Mouse (Mus musculus): Measurements from ENCODE around the gene Tpr.

The Tpr gene

DNA sequence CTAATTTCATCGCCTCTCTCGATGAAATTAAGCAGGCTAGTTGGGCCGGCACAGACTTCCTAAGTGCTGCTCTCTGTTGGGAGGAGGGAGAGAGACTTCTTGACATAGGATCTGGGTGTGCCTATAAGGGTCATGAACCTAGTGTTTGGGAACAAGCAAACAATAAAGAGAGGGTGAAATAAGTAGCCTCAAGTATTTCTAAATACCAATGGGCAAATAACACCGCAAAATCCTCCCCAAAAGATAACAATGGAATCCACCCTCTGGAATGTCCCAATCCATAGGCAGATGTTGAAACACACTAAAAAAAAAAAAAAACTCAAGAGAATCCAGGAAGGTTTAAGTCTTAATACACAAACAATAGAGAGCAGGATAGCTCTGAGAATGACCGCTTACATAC lies 70.4 kb downstream of the Tpr start:
- DNase-seq, result peak; percentile 21

DNA sequence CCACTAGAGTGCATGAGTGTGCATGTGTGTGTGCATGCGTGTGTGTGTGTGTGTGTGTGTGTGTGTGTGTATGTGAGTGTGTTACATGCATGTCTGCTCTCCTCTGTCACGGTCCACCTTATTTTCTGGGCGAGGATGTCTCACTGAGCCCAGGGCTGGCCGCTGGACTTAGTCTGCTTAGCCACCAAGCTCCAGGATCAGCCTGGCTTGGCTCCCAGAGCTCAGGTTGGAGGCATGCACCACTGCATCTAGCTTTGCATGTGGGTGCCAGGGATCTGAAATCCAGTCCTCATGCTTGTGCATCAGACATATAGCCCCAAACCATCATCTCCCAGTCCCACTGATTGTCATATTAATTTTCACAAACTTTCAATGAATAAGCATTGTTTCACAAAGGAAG lies 71.1 kb downstream of the Tpr start:
- DNase-seq, result no peak

DNA sequence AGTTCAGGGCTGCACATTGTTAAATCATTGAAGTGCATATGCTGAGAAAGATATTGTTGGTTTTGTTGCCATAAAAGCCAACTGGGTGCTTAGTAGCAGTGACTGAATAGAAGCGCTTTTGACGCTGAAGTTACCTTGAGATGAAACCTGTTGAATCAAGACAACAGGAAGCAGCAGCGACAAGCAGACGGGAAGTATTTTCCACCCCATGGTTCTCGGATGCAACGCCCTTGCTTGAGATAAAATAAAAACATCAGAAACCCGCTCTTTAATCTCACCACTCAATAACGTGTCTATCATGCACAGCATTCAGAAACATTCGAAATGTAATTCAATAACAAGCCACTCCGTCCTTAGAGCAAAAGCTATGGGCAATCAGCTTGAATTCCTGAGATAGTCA lies 72.7 kb downstream of the Tpr start:
- DNase-seq, result no peak

DNA sequence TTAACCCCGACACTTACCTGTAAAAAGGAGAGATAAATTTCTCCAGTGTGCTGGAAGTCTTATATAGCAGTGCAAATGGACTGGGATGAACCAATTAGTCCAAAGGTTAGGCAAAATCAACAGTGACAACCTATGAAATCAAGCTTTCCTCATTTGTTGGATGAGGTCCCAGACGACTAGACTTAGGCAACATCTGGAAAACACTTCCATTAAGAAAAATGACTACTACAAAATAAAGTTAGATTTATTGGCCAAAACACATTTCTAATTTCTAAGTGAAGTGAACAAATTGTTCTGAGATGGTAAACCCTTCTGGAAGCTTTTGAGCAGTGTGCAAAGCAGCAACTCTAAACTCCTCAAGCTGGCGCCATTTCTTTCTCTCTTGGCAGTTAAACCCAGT lies 73.5 kb downstream of the Tpr start, which contains the start of gene Prg4:
Gene Prg4 (minus strand): TSS at position 34 of the 400 bp plus-strand sequence.
- peak; percentile 54 for DNase-seq

DNA sequence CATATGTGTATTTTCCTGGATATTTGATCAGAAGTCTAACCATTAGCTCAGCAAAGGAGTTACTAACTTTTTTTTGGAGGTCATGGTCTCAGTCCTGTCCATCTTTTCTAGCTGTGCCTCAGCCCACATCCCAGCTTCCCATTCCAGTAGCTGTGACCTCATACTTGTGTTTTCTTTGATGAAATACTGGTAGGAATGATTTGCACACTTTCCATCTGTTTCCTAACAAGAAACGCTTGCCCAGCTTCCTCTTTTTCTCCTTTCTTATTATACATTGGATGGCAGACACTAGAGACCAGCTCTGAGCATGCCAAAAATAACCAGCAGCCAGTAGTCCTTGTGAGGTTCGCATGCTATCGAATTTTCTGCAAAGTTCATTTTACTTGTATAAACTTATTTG lies 77.4 kb downstream of the Tpr start:
- no peak for DNase-seq

DNA sequence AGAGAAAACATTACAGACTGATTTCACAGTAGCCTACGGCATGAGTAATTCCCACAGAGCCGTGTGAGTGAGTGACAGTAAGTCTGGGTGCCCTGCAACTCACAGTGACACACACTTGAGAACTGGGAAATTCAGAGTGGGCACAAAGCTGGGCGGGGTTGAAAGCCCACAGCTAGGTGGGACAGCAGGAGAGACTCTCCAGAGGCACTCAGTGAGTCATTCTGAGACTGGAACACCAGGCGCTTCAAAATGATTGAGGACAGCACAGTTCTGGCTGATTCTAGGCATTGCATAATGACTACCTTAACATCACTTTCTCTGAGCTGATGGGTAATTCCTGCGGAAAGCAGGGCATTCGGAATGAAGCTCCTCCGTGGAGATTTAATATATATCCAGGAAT lies 79.9 kb downstream of the Tpr start:
- DNase-seq, result peak; percentile 7

DNA sequence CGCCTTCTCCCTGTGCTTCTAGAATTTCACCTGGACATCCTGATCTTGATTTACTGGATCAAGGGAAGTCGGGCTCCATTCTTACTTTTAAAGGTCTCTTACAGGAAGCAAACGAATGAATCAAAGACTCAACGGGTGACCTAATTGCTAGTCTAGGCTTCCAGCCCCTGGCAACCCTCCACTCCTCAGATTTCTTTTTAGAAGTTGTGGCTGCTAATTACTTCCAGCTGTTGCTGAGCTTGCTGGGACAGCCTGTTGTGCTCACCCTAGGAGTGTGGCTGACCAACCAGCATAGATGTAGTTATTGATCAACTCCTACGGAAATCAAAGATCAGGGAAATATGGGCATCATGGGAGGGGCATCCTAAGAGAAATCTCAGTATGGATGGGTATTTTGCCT lies 88.0 kb downstream of the Tpr start:
- DNase-seq, result peak; percentile 52

DNA sequence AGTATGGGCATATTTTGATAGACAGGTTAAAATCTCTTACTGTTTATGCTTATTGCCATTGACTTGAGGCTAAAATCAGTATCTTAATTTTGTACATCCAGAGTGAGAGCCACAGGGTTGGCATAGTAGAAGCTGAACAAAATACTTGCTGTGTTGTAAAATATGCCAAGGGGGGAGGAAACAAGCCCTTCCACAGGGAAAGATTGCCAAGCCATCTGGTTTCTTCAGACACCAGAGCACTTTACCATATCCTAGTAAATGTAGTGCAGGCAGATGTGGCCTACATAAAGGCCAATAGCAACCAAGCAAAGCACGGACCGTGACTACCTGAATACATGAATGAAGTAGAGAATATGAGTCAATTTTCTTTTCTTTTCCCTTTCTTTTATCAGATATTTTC lies 96.5 kb downstream of the Tpr start:
- no peak for DNase-seq

DNA sequence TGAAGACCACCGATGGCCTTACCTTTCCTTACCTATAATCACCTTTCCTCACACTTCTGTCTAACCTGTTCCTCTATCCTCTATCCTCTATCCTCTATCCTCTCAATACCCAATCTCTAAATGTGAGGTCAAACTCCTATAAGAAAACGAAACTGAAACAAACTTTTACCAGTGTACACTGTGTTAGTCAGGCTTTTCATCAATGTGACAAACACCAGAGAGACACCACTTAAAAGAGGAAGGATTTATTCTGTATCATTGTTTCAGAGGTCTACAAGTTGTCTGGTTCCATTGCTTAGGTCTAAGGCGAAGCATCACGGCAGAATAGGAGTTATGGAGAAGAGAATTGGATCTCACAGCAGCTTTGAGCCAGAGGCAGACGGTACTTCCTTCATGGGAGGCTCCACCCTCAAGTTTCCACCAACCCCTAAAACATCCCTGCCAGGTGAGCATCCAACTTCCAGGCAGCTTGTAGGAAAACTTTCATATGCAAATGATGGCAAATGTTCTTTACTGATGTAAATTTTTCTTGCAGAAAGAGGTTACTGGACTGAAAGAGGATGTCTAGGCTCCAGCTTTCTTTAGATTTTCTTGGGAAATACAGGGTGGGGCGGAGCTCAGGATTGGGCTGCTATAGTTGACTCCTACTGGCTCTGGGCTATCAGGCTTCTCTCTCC lies 104.1 kb downstream of the Tpr start:
- no peak for DNase-seq

DNA sequence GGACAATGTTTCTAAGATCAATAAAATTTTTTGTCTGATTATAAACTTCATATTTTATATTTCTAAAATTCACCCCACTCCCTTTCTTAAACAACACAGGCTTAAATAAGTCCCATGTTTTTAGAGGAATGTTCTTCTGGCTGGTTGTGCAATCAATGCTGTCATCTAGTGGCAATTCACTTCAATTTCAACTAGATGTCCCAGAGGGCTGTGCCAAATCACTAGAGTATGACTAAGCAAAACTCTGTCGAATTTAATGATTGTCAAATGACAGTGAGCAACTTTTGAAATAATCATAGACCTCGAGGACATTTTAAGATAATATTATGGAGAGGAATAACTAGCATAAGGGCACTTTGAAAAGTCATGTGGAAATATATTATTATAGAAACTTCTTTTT lies 105.1 kb downstream of the Tpr start:
- DNase-seq, result peak; percentile 78

DNA sequence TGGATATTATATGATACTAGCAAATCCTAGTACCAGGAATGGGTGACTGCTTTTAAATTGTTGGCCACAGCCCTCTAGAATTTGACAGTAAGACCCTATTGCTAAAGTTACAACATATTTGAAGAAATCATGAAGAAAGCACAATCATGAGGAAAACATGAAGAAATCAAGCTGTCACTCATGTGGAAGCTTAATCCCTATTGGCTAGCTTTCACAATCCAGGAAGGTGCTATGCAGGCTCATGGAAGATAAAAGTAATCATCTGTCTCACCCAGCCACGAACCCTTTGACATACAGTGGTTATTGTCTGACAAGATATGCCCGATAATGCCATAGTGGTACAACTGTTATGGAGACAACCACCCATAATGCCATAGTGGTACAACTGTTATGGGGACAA lies 105.5 kb downstream of the Tpr start:
- no peak for DNase-seq
